Mouse (Mus musculus) liver, adult 2 months (tissue): ENCODE measurements around the gene Nxph1.

Experiments used
- CTCF ChIP-seq: fragments of 200-500 bp; IDR thresholded peaks from 2 replicates; pipeline ENCODE4 v1.5.1; 2011; ENCODE audit warnings: low read depth, low read length, control low read depth
- POLR2A ChIP-seq: fragments of 200-500 bp; IDR thresholded peaks from 2 replicates; pipeline ENCODE4 v1.6.1; 2011; ENCODE audit warnings: low read length, control low read depth; ENCODE audit not compliant: insufficient read depth; ENCODE audit errors: extremely low read depth

DNA sequence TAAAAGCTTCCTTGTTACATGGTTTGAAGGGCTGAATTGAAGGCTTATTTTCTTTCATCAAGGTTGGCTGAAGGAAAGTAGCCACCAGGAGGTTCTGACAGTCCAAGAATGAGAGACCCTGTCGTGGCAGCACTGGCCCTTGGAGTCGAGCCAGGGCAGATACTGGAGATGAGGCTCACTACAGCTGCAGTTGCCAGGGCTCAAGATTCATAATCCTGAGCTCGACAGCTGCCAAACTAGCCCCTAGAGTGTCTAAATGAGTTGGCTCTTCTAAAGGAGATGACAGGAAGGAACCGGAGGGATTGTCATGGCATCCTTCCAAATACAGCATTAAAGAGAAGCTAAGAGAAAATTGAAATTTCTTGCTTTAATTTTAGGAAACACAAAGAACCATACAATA lies 78.9 kb downstream of the Nxph1 start:
- no peak for TF ChIP-seq CTCF
- TF ChIP-seq POLR2A: no peak
